Mouse (Mus musculus): ENCODE data around the gene Il10rb.

DNA sequence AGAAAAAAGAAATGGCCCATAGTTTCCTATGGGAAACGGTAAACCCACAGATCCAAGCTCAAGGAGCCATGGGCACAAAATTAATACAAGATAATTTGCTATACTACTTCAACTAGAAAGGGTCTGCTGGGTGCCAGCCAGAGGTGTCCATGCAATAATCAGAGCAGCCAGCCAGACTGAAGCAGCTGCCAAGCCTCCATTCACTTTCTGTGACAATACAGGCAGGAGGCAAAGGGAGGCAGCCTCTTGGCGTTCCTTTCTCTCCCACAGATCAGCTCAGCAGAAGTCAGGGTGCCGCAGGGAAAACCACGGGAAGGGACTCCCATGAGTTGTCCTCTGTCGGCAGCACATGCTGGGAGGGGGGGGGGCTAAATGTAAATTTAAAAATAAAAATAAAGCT lies 53.0 kb downstream of the Il10rb start:
- no peak for TF ChIP-seq FOSL1 (IDR thresholded peaks at IDR 0.05; ENCODE audit: insufficient read depth, low read length, poor library complexity, severe bottlenecking)
- TF ChIP-seq CEBPB (IDR thresholded peaks at IDR 0.05; ENCODE audit: low read depth): no peak

Data from C2C12 (cell line).